Mouse (Mus musculus) retina, postnatal 7 days (tissue): ENCODE data around the gene Il16.

Experiments
- DNase-seq: peaks from one replicate; pipeline ENCODE4 v3.0.0-alpha.2; 2012; ENCODE audit warnings: low read depth, low spot score

The Il16 gene

GRCm38 (mm10) chr7:83645476-83645875 is 100.0 kb downstream of the Il16 start:
- DNase-seq, result no peak

- no peak for DNase-seq
Observed at GRCm38 (mm10) chr7:83644761-83645160, 100.8 kb downstream of the Il16 start.

- no peak for DNase-seq
Observed at GRCm38 (mm10) chr7:83643581-83643980, 101.9 kb downstream of the Il16 start.

DNA sequence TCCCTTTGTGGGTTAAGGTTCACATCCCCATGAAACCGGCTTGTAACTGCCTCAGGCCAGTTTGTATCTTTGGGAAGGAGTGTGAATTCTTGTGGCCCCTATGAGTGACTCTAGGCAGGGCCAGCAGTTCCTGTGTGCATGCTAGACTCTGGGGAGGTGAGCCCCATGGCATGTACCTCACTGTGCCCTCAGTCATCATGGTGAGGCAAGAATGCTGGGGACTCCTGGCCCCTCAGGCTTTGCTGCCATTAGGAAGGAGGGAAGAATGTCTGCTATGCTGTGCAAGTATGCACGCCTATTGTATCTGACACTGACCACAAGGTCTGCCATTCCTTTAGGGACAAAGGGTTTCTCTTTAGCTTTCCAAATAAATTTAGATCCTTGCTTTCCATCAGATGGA is 104.4 kb downstream of the Il16 start:
- no peak for DNase-seq

GRCm38 (mm10) chr7:83640581-83640980 is 104.9 kb downstream of the Il16 start:
- no peak for DNase-seq

DNA sequence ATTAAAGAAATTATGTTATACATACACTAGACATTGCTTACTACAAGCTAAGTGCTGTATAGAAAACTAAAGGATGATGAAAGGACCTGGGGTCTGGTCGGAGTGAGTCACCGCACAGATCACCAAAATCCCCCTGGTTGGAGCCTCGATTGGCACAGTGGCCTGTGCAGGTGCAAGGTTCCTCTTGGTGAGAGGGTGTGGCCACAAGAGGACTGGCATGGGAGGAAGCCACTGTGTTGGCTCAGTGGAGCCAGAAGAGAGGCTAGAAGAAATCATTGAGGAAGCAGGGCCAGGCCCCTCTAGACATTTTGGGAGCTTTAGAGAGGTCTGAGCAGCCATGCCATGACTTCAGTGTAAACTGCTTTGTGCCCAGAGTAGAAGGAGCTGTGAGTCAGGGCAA is 106.4 kb downstream of the Il16 start:
- DNase-seq, result no peak

GRCm38 (mm10) chr7:83637781-83638583 is 107.5 kb downstream of the Il16 start:
- no peak for DNase-seq

- no peak for DNase-seq
Observed at GRCm38 (mm10) chr7:83636425-83636824, 109.1 kb downstream of the Il16 start.

DNA sequence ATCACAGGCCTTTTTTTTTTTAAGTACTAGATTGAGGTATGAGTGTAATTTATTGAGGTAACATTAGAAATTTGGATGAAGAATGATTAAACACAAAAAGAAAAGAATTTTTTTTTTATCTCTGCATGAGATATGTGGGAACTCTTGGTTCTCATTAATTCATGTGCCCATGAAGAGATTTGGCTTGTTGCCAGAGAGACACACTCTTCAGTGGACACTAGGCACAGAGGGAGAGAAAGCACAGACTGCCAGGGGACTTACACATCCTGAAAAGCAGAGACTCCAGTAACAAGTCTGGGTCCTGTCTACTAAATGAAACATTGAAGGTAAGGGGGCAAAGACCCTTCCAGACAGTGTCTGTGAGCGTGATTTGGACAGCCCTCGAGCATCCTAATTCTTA is 109.8 kb downstream of the Il16 start:
- DNase-seq, result no peak

DNA sequence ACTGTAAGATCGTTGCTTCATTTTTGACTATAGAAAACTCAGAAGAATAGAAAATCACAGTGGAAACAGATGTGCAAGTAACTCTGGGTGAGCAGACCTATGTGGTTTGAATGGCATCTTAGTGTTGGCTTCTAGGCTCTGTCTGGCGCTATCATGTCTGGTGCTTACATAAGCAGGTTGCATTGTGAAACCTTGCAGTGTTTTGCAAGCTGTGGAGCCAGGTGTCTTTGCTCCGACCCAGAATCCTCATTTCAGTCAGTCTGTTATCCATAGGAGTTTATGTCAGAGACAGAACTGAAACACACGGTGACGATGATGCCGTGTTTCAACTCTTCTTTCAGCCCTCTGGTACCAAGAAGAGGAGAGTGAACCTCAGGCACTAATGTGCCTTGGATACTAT is 111.7 kb downstream of the Il16 start:
- DNase-seq, result no peak

DNA sequence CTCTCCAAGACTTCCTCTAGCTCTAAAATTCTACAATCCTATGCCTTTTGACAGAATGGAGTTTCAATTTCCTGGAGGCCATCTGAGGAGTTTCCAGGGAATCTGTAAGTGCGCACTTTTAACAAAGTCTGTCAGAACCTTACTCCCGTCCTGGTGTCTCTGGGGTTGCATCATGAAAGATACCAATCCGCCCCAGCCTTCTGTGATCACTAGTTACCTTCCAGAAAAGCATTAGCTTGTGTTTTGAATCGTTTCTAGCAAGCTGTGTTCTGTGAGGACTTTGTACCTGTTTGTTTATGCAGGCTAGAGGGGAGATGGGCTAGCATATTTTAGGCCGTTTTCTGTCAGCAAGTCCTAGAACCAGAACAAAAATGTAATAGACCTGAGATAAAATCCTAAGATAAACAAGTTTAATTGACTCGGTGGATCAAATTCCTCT is 112.8 kb downstream of the Il16 start:
- DNase-seq, result no peak

- peak; percentile 77 for DNase-seq
Observed at GRCm38 (mm10) chr7:83631828-83632681, 113.5 kb downstream of the Il16 start, which contains the start of gene Stard5. Stard5 (plus strand) TSS chr7:83631959.

GRCm38 (mm10) chr7:83631073-83631827 is 114.3 kb downstream of the Il16 start:
- DNase-seq, result no peak

- no peak for DNase-seq
Observed at GRCm38 (mm10) chr7:83627369-83627768, 118.2 kb downstream of the Il16 start.

DNA sequence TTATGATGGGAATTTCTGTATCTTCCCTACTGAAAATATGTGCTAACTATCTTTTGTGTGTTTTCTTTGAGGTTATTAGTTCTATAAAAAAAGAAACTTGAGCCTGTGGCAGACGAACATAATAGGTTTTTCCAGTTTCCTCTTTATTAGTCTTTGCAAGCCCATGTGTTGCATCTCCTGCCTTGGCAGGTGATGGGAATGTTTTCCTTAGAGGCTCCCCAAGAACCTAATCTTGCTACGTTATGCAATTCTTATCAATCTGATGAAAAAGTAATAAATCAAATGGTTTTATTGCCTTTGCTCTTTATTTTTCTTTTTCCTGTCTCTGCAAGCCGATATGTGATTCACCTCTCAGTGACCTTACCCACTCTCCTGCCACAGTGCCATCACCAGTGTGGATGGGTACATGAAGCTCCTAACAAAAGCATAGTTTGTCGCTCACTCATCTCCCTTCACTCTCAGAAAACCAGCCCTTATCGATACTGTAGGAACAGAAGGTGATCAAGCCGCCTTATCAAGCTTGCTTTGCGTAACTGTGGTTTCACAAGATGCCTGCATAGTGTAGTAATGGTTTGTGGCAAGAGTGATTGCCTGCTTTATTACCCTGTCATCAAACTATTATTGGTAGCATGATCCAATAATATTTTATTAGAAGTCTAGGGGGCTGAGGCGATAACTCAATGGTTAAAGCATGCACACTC is 118.8 kb downstream of the Il16 start:
- DNase-seq, result no peak

- DNase-seq, result no peak
Observed at GRCm38 (mm10) chr7:83624065-83624464, 121.5 kb downstream of the Il16 start.

DNA sequence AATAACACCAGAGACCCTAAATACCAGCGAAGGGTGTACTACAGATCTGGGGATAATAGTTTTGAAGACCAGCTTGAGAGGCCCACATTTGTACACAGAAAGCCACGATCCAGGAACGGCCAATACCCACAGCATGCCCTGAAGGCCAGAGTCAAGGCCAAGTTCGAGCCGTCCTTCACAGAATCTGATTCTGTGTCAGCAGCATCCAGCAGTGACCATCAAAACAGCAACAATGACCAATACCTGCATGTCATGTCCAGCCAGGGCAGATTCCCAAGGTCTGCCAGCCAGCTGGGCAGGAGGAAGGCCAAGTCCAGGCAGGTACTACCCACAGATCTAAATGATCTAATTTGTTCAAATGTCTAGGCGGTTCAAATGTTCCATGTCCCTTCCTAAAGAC is 122.9 kb downstream of the Il16 start:
- no peak for DNase-seq

- no peak for DNase-seq
Observed at GRCm38 (mm10) chr7:83618709-83619108, 126.8 kb downstream of the Il16 start.

DNA sequence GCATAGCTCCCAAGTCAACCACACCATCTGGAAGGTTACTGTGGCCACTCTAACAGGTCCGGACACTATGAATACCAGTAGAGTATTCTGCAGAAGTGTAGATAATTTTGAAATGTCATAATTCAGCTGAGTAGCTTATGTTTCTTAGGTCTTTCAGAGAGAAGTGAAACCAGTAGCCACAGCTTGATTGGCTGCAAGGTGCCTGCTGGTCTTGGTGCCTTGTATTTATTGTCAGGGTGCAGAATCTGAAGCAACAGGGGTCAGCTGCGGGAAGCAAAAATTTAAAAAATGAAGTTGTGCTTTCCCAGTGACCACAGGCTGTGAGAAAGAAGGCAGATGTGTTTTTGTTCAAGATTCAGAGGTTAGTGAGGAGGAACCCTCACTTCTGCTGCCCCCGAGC is 129.3 kb downstream of the Il16 start:
- no peak for DNase-seq

GRCm38 (mm10) chr7:83615815-83616214 is 129.7 kb downstream of the Il16 start:
- DNase-seq, result no peak

DNA sequence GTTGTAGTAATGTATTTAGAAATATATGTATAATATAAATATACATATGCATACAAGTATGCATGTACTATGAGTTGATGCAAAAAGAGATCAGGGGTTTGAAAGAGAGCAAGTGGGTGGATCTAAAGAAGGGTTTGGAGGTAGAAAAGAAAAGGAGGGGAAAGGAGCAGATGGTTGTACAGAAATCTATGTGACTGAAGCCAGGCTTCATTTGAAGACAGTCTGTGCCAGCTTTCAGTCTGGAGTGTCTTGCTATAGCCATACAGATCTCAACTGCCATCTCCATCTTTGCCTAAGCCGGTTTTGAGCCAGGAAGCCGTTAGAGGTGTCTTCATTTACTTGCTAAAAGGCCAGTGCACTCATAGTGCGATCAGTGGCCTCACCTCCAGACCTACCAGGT is 130.3 kb downstream of the Il16 start:
- no peak for DNase-seq
